Mouse (Mus musculus) stomach, embryonic 16.5 days (tissue): ENCODE data around the gene Pnrc2. TPM values are rescaled to one million over a fixed set of nuclear protein-coding genes. Genes with fewer than 3 reads are reported as not detected.

ENCODE experiments used
- ATAC-seq: fragments of 200-750 bp; cut with Nextera tagmentation; 2 replicates; pipeline ENCODE4 v1.8.0; 2017; ENCODE audit warnings: moderate number of reproducible peaks, moderate TSS enrichment; ENCODE audit not compliant: insufficient read depth, low FRiP score
- H3K27ac ChIP-seq: fragments of 300-500 bp; sonication (generic); 2 replicates; pipeline ENCODE4 v1.5.1; 2014; ENCODE audit warnings: low read length
- H3K27me3 ChIP-seq: fragments of 300-500 bp; sonication (generic); 2 replicates; pipeline ENCODE4 v1.6.1; 2014; ENCODE audit warnings: low read length, control low read depth, mixed read lengths; ENCODE audit not compliant: control insufficient read depth, insufficient read depth
- H3K36me3 ChIP-seq: fragments of 300-500 bp; sonication (generic); 2 replicates; pipeline ENCODE4 v1.6.1; 2014; ENCODE audit warnings: low read length; ENCODE audit not compliant: control insufficient read depth, insufficient read depth
- H3K4me1 ChIP-seq: fragments of 300-500 bp; sonication (generic); 2 replicates; pipeline ENCODE4 v1.6.1; 2014; ENCODE audit warnings: low read length, control low read depth, mixed read lengths; ENCODE audit not compliant: control insufficient read depth, insufficient read depth
- H3K4me2 ChIP-seq: fragments of 300-500 bp; sonication (generic); 2 replicates; pipeline ENCODE4 v1.6.1; 2014; ENCODE audit warnings: low read depth, low read length, mixed read lengths
- H3K4me3 ChIP-seq: fragments of 300-500 bp; sonication (generic); replicated peaks from 2 replicates; pipeline ENCODE4 v1.5.1; 2014; ENCODE audit warnings: mild to moderate bottlenecking, low read length
- H3K9ac ChIP-seq: fragments of 300-500 bp; sonication (generic); 2 replicates; pipeline ENCODE4 v1.6.1; 2014; ENCODE audit warnings: low read length
- H3K9me3 ChIP-seq: fragments of 300-500 bp; sonication (generic); replicated peaks from 2 replicates; pipeline ENCODE4 v1.6.1; 2016; ENCODE audit warnings: low read length, control low read depth; ENCODE audit not compliant: control insufficient read depth
- WGBS: fragments of 180-500 bp; shearing (Covaris S2); extraction: QIAGEN DNeasy Blood & Tissue Kit; methylation state at CpG from one replicate; pipeline ENCODE4 v1.1.7; 2014; 5-methylcytosine and 5-hydroxymethylcytosine counted together
- polyA plus RNA-seq: library from polyadenylated mRNA; unstranded; fragments of >200 nt; fragmentation: Nextera tagmentation; extraction: Ambion mirVana; gene quantifications from 2 replicates; pipeline ENCODE4 v1.2.1, GENCODE M21; 2015

Gene Pnrc2
- polyA plus RNA-seq, 1 experiment from 2014 or later: 168 TPM

GRCm38 (mm10) chr4:135856223-135857091 lies 17.2 kb downstream of the Pnrc2 start:
- Histone ChIP-seq H3K27me3 (no peaks in the 10 kb centered on the region), H3K27ac (peak overlapping the region; percentile 99), H3K36me3 (no peaks in the 10 kb centered on the region), H3K4me2 (peak overlapping the region; percentile 73), H3K4me3 (peak overlapping the region; percentile 97), H3K4me1 (peaks cover 28% of the 10 kb centered on the region), H3K9ac (peak overlapping the region; percentile 96), H3K9me3 (no peaks in the 10 kb centered on the region)
- ATAC-seq: peak; percentile 78
- under 1% methylated on average over 80 of the region's 91 CpGs for WGBS

- Histone ChIP-seq H3K27ac (peak within 1 kb of the TSS; percentile 99), H3K27me3 (no peaks in the 10 kb centered on the region), H3K4me2 (peak within 1 kb of the TSS; percentile 80), H3K9me3 (no peaks in the 10 kb centered on the region), H3K36me3 (no peaks in the 10 kb centered on the region), H3K4me1 (peaks cover 26% of the 10 kb centered on the region), H3K4me3 (peak within 1 kb of the TSS; percentile 97), H3K9ac (peak within 1 kb of the TSS; percentile 96)
- peak; percentile 97 for ATAC-seq
- under 1% methylated on average over 67 of the region's 67 CpGs for WGBS
Observed at GRCm38 (mm10) chr4:135855536-135856222, 18.0 kb downstream of the Pnrc2 start, which contains the start of gene Srsf10. Srsf10 (plus strand) TSS chr4:135855747.

- no peak for ATAC-seq
- Histone ChIP-seq H3K4me1 (peaks cover 25% of the 10 kb centered on the region), H3K4me3 (peak overlapping the region; percentile 97), H3K27ac (peak overlapping the region; percentile 99), H3K36me3 (no peaks in the 10 kb centered on the region), H3K9ac (peak overlapping the region; percentile 89), H3K4me2 (peak overlapping the region; percentile 80), H3K27me3 (no peaks in the 10 kb centered on the region), H3K9me3 (no peaks in the 10 kb centered on the region)
- 2% methylated on average over 6 of the region's 6 CpGs for WGBS
Observed at GRCm38 (mm10) chr4:135855080-135855479, 18.6 kb downstream of the Pnrc2 start.

- Histone ChIP-seq H3K9ac (peak overlapping the region; percentile 89), H3K4me3 (peak overlapping the region; percentile 97), H3K36me3 (no peaks in the 10 kb centered on the region), H3K4me1 (peaks cover 20% of the 10 kb centered on the region), H3K27ac (peak overlapping the region; percentile 99), H3K27me3 (no peaks in the 10 kb centered on the region), H3K4me2 (peak overlapping the region; percentile 80), H3K9me3 (no peaks in the 10 kb centered on the region)
- WGBS: 62% methylated on average over 11 of the region's 11 CpGs
- ATAC-seq: no peak
Observed at GRCm38 (mm10) chr4:135854630-135855029, 19.0 kb downstream of the Pnrc2 start.

GRCm38 (mm10) chr4:135853987-135854546 lies 19.6 kb downstream of the Pnrc2 start:
- peaks cover 16% of the 10 kb centered on the region; the same call in 1 of the 2 replicates for H3K4me1 ChIP-seq
- H3K9ac ChIP-seq: no peak overlapping the region
- H3K27ac ChIP-seq: peak overlapping the region; percentile 21; the same call in 1 of the 2 replicates
- WGBS: 89% methylated on average over 14 of the region's 14 CpGs
- no peaks in the 10 kb centered on the region for H3K9me3 ChIP-seq
- H3K27me3 ChIP-seq: no peaks in the 10 kb centered on the region
- no peak overlapping the region for H3K4me3 ChIP-seq
- H3K4me2 ChIP-seq: no peak overlapping the region
- H3K36me3 ChIP-seq: no peaks in the 10 kb centered on the region
- ATAC-seq: no peak

GRCm38 (mm10) chr4:135851942-135852341 lies 21.7 kb downstream of the Pnrc2 start:
- WGBS: 82% methylated on average over 9 of the region's 9 CpGs
- Histone ChIP-seq H3K9ac (no peak overlapping the region), H3K4me3 (no peak overlapping the region), H3K4me1 (peaks cover 9% of the 10 kb centered on the region; the same call in 1 of the 2 replicates), H3K9me3 (no peaks in the 10 kb centered on the region), H3K27ac (no peak overlapping the region), H3K36me3 (no peaks in the 10 kb centered on the region), H3K27me3 (no peaks in the 10 kb centered on the region), H3K4me2 (no peak overlapping the region)
- ATAC-seq: no peak

GRCm38 (mm10) chr4:135850411-135851095 lies 23.1 kb downstream of the Pnrc2 start:
- ATAC-seq: no peak
- 43% methylated on average over 13 of the region's 13 CpGs for WGBS
- H3K27me3 ChIP-seq: no peaks in the 10 kb centered on the region
- no peak overlapping the region for H3K4me2 ChIP-seq
- no peaks in the 10 kb centered on the region for H3K9me3 ChIP-seq
- H3K4me1 ChIP-seq: peaks cover 9% of the 10 kb centered on the region; the same call in 1 of the 2 replicates
- H3K27ac ChIP-seq: no peak overlapping the region
- H3K4me3 ChIP-seq: no peak overlapping the region
- peak overlapping the region; percentile 47 for H3K9ac ChIP-seq
- H3K36me3 ChIP-seq: no peaks in the 10 kb centered on the region

- 54% methylated on average over 5 of the region's 5 CpGs for WGBS
Observed at GRCm38 (mm10) chr4:135847581-135847980, 26.1 kb downstream of the Pnrc2 start.

More at GRCm38 (mm10) chr4:135847581-135847980, 26.1 kb downstream of the Pnrc2 start:
- H3K4me1 ChIP-seq: peaks cover 6% of the 10 kb centered on the region; the same call in 1 of the 2 replicates
- no peak overlapping the region for H3K4me2 ChIP-seq
- no peak for ATAC-seq
- peak overlapping the region; percentile 50 for H3K9ac ChIP-seq
- H3K36me3 ChIP-seq: no peaks in the 10 kb centered on the region
- H3K4me3 ChIP-seq: no peak overlapping the region
- no peaks in the 10 kb centered on the region for H3K27me3 ChIP-seq
- H3K27ac ChIP-seq: no peak overlapping the region
- 0 out of 2 replicates have a peak, but pooled peaks cover 5% of the 10 kb centered on the region for H3K9me3 ChIP-seq
